20 mouse cellular contexts compared by ENCODE assay signal in the genomic region with DNA sequence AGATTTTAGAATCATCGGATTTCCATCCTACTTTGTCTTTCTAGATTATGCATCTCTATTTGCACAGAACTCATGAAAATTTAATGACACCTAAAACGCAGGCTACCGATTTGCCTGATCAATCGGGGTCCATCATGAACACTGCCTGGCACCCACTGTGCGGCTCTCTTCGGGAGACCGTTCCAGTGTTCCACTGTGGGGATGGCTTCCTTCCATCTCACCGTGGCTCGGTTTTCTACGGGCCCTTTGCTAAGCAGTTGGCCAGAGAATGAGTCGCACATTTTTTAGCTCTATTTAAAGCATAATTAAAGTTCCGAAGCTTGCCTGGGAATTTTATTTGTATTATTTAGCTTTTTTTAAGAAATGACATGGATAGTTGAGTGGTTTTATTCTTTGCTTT.
A peak's percentile ranks its signal among the peaks of the same experiment; 100 is the strongest.
DNase-seq lines count a peak whose midpoint lies in the region; TF ChIP-seq lines count a peak whose summit lies in the region.
"Had no signal": no experiment of that assay in that cellular context is flagged by ENCODE, and none has a peak within 500 bp of the region (broad histone marks: within the 10 kb centered on the region; RNA-seq: fewer than 3 reads in every experiment).

No protein-coding gene starts in this region.

- no peak for TF ChIP-seq CTCF in cerebellum, adult 2 months (IDR thresholded peaks at IDR 0.05; ENCODE audit: borderline replicate concordance, insufficient read depth, low read depth, low read length)

- WGBS in cerebellum, adult 2 months, result 12% methylated on average over 12 of the region's 12 CpGs

- H3K4me1 ChIP-seq in cerebellum, adult 2 months (ENCODE audit: control insufficient read depth, insufficient read depth, low read length), result peaks cover 9% of the 10 kb centered on the region; the same call in 1 of the 2 replicates
- H3K4me1 ChIP-seq: embryonic facial prominence, embryonic 15.5 days; hindbrain, embryonic 15.5 days had no signal

- intact Hi-C loops in heart, postnatal 14 days (cut with DNase I), result no loop called here

- no peak for TF ChIP-seq POLR2A in cerebellum, adult 2 months (IDR thresholded peaks at IDR 0.05; ENCODE audit: borderline replicate concordance, insufficient read depth, low read length)

- DNase-seq in cerebellum, adult 2 months, result peak; percentile 48 to 49
- no peak for DNase-seq in cerebellum, postnatal 4 days (ENCODE audit: low spot score in 2 of 2)
- DNase-seq in heart, adult 11 months, result peak; percentile 21
- no peak for DNase-seq in heart, postnatal 14 days
- DNase-seq in right cerebral cortex, adult 18-20 months, result peak; percentile 20
- DNase-seq in right cerebral cortex, postnatal 14 days, result no peak
- no peak for DNase-seq in ovary, postnatal 14 days (ENCODE audit: low spot score)
- DNase-seq: adrenal gland, adult 2 months; adrenal gland, postnatal 25 days; cerebellum, adult 9-10 months; embryo, embryonic 11 days; gastrocnemius, postnatal 10 days; heart, adult 2 months had no signal

- no peak overlapping the region for H3K27ac ChIP-seq in cerebellum, adult 2 months (ENCODE audit: insufficient read depth, low read length)
- H3K27ac ChIP-seq: embryonic facial prominence, embryonic 15.5 days; forebrain, embryonic 10.5 days; heart, adult 2 months; heart, embryonic 15.5 days; hindbrain, embryonic 10.5 days; hindbrain, embryonic 15.5 days had no signal

- no peaks in the 10 kb centered on the region for H3K27me3 ChIP-seq in cerebellum, adult 2 months (ENCODE audit: control insufficient read depth, insufficient read depth, low read length)
- H3K27me3 ChIP-seq: CH12.LX; embryonic facial prominence, embryonic 15.5 days; heart, embryonic 15.5 days; hindbrain, embryonic 15.5 days had no signal

- no peak overlapping the region for H3K4me3 ChIP-seq in cerebellum, adult 2 months (replicated peaks; ENCODE audit: insufficient read depth, low read depth, low read length)
- H3K4me3 ChIP-seq: embryonic facial prominence, embryonic 15.5 days; erythroblast, embryonic 14.5 days; forebrain, embryonic 10.5 days; heart, adult 2 months; heart, embryonic 15.5 days; hindbrain, embryonic 10.5 days; hindbrain, embryonic 15.5 days had no signal

Comparison
In these comparisons a context has a peak if more than half of its experiments do, and no peak if none do; other contexts are left out.
1. DNase-seq: peak in cerebellum, adult 2 months (2 of 2), heart, adult 11 months (single experiment) and right cerebral cortex, adult 18-20 months (single experiment); none in cerebellum, postnatal 4 days (0 of 2), heart, postnatal 14 days (0 of 2), right cerebral cortex, postnatal 14 days (single experiment) and ovary, postnatal 14 days (single experiment).